Mouse (Mus musculus): ENCODE data around the gene Papola.
A peak's percentile ranks its signal among the peaks of the same experiment; 100 is the strongest.

The Papola gene

DNA sequence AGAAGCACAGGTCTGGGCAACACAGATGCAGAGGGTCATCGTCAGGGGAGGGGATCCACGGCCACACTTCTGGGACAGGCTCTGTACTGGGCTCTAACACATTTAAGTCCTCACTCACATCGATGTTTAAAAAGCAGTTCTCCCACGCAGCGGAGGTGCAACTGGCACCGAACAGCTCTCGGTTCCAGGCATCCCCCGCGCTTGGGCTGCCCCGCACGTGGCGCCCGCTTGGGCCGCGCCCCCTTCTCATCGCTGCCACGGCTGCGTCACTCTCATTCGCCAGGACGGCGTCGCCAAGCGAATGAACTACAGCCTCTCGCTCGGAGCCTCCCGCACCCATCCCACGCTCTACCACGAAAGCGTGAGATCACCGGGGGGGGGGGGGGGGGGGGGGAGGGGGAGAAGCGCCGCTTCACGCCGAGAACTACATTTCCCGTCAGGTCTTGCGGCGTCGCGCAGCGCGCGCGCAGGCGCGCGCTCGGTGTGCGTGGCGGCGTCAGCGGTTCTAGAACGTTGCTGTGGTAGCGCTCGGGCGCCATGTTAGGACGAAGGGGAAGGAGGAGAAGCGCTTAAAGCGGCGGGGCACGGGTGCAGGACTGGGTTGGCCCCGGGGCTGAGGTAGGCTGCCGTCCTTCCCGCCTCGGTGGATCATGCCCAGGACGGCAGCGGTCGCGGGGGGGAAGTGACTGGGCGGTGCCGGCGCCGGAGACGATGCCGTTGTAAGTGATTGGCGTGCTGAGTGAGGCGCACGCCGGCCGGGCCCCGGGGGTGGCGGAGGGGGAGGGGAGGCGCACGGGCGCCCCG, at the start of gene Papola:
Gene Papola, plus strand, starts transcription at position 499 of the 804 bp plus-strand sequence.
- peak; percentile 86 for DNase-seq

DNA sequence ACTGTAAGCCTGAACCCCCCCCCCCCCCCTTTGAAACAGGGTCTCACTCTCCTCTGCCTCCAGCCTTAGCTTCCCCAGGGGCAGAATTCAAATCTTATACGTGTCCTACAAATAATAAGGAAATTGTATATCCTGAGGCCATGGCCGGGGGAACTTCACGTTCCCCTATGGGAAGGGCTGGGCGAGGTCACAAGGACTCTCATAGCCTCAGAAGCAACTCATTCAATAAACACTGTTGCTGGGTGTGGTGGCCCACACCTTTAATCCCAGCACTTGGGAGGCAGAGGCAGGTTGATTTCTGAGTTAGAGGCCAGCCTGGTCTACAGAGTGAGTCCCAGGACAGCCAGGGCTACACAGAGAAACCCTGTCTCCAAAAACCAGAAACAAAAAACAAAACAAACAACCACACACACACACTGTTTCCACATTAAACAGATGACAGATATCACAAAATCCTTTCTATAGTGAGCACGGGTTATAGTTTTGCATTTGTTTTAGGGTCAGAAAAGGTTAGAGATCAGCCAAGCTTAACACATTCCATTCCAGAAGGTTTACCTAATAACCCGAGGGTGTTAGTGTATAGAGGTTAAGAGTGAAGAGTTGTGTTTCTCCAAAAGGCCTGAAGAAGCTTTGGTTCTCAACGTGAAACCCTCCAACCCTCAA, 49.1 kb upstream of the Papola start:
- no peak for DNase-seq

DNA sequence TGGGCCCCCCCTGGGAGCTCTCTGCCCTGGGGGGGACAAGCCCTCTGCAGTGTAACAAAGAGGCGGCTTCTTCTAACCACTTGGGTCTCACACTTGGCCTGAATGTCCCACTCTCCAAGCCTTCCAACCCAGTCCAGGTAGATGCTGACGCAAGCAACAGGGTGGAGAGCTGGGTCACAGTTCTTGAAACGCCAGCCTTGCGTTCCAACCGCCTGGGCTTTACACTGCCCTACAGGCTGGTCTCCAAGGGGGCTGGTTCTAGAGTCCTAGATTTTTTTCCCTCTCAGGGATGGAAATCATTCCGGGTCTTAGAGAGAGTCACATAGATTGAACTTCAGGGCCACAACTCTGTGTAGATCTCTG, 48.6 kb upstream of the Papola start:
- DNase-seq = no peak

GRCm38 (mm10) chr12:105738316-105739096, 46.0 kb upstream of the Papola start:
- DNase-seq = no peak

- DNase-seq = no peak
These were observed 44.8 kb upstream of the Papola start for GRCm38 (mm10) chr12:105739656-105740055.

DNA sequence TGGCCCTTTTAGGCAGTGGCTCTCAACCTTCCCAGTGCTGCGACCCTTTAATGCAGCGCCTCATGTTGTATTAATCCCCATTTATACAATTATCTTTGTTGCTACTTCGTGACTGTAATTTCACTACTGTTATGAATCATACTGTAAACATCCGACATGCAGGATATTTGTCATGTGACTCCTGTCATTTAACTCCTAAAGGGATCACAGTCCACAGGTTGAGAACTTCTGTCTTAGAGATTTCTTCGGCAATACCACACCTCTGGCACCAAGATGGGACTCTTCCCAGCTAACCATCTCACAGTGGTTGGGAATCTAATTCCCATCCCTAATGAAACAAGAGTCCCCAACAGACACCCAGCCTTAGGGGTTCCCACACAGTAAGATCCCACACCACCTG, 36.4 kb upstream of the Papola start:
- no peak for DNase-seq

DNA sequence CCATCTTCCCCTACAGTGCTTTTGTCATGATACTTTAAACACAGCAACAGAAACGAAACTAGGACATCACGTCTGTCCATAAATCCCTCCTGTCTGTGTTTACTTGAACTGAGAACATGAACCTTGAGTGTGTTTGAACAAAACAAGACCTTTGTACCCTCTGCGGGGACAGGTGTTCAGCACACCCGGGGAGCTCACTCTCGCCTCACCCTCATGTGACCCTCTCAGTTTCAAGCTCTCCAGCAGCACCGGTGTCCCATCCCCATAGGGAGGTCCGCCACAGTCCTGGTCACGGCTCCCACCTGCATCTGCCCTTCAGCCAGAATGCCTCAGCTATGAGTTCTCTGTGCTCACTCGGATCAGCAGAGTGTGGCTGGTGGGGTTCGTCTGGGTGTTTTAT, 30.7 kb upstream of the Papola start:
- DNase-seq = no peak

- no peak for DNase-seq
These were observed 26.5 kb upstream of the Papola start for GRCm38 (mm10) chr12:105757816-105758497.

GRCm38 (mm10) chr12:105758911-105759310, 25.6 kb upstream of the Papola start:
- no peak for DNase-seq

GRCm38 (mm10) chr12:105759849-105760478, 24.5 kb upstream of the Papola start:
- no peak for DNase-seq

DNA sequence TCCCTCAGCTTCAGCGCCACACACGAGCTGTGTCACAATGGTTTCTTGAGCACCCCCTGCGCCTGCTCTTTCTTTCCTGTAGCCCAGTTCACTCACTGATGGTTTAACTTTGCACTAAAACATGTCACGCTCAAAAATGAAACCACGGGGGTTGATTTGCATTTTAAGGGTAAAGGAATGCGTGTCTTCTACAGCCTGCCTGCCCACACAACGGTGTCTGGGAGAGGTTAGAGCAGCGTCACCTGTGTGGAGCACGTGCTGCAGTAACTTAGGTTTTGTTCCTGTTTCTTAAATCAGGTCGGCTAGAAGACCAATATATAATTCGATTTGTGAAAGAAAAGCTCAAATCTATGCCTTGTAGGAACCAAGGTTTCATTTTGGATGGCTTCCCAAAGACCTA, 23.3 kb upstream of the Papola start:
- no peak for DNase-seq

- no peak for DNase-seq
These were observed 22.9 kb upstream of the Papola start for GRCm38 (mm10) chr12:105761629-105762028.

- DNase-seq = no peak
These were observed 14.8 kb upstream of the Papola start for GRCm38 (mm10) chr12:105769700-105770099.

GRCm38 (mm10) chr12:105774871-105775270, 9.6 kb upstream of the Papola start:
- no peak for DNase-seq

DNA sequence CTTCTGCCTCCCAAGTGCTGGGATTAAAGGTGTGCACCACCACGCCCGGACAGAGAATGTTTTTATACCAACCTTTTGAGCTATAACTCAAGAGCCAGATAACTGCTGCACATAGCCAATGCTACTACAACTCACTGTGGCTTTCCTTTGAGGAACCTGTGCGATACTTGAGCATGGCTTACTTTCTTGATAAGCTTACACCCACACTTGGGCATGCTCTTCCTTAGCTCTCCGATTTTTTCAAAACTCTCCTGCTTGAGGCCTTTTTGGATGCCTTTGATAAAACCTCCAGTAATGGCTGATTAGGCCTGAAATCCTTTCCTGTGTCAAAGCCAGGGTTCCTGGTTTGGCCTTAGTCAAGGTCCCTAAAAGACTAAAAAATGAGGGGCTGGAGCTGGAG, 6.8 kb upstream of the Papola start:
- no peak for DNase-seq

DNA sequence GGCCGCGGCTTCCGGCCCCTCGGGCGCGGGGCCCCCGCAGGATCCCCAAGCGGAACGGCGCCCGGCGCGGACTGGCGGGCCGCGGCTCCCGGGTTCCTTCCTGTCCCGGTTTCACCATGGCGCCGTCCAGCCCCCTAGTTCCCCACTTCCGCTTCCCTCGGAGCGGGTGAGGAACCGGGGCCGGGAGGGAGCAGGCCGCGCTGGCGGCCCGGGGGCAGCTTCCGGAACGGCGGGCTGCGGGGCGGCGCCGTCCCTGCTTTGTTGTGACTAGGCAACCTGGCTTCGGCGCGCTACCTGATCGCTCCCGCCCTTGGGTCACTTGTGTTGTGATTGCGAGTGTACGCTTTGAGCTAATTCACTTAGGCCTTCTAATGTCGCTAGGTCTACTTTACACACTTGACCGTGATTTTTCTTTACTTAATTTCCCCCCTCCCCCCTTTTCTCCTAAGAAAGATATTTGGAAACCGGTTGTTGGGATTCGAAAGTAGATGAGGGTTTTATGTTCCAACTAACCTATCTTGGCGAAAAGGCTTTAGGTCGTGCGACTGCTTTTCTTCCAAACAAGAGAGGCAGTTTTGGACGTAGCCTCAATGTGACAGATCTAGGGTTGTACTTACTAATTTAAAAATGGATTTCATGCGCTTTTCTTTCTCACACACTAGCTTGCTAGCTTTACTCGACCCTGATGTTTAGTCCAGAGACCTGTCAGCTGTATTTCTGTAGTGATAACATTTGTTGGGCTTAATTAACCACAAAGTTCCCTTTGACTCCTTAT, 693 bp downstream of the Papola start:
- DNase-seq = peak; percentile 70

DNA sequence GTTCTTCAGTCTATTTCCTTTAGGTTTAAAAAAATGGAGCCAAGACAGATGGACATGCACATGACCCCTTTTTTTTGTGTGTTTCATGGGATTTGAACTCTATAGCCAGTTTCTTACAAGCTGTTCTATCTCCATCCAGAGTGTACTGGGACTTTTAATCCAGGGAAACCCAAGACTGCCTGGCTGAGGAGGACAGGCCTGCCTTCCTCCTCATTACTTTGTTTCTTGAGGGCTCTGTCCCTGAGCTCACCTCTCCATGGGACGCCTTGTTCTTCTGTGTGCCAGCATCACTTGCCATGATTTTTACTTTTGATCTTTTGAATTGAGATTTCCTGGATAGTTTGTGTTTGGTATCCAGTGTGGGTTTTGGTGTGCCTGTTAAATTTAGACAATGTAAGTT, 1.6 kb downstream of the Papola start:
- no peak for DNase-seq

- no peak for DNase-seq
These were observed 3.1 kb downstream of the Papola start for GRCm38 (mm10) chr12:105787626-105788025.

GRCm38 (mm10) chr12:105789885-105790284, 5.4 kb downstream of the Papola start:
- DNase-seq = no peak

DNA sequence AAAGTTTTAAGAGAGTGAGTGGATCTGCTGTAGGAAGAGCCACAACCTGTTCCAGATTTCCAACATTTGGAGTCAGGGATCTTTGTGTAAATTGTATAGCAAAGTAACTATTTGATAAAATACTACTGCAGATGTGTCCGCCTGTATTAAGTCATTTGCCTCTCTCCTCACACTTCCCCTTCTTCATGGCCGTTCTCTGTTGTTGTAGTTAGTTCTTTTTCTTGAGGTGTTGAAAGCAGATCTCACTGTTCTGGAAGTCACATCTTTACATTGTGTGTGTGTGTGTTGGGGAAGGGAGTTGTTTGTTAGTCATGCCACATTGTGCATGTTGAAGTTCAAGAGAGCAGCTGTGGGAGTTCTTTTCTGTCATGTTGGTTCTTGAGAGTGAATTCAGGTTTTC, 10.4 kb downstream of the Papola start:
- DNase-seq = no peak

- DNase-seq = no peak
These were observed 13.5 kb downstream of the Papola start for GRCm38 (mm10) chr12:105798001-105798400.

- DNase-seq = no peak
These were observed 21.3 kb downstream of the Papola start for GRCm38 (mm10) chr12:105805790-105806189.

All from right cerebral cortex, postnatal 14 days (tissue).